Mouse (Mus musculus): Measurements from ENCODE around the gene Lrcol1.

Lrcol1 gene

GRCm38 (mm10) chr5:110344524-110344923, at the start of gene Lrcol1:
Gene Lrcol1 (plus strand): TSS chr5:110344730.
- DNase-seq (ENCODE audit: low read depth, low spot score): no peak

- DNase-seq (ENCODE audit: low read depth, low spot score): no peak
Observed at GRCm38 (mm10) chr5:110296637-110297036, 47.9 kb upstream of the Lrcol1 start.

DNA sequence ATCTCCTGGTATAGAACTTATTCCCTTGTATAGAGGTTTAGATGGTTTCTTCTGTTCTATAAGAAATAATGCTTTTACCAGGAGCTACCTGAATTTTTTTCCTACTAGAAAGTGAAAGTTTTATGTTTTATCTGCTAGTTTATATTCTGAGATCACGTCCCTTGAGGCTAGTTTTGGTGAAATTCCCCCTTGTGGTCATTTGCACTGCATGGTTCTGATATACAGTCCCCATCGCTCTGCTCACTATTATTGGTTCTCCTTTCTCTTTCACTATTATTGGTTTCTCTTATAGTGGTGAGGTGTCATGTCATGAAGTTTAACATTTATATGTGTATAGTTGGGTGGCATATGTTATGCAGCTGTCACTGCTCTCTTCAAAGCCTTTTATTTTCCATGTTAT, 43.9 kb upstream of the Lrcol1 start:
- DNase-seq (ENCODE audit: low read depth, low spot score): no peak

GRCm38 (mm10) chr5:110308861-110309260, 35.7 kb upstream of the Lrcol1 start:
- peak; percentile 33 for DNase-seq (ENCODE audit: low read depth, low spot score)

GRCm38 (mm10) chr5:110313127-110313526, 31.4 kb upstream of the Lrcol1 start:
- DNase-seq (ENCODE audit: low read depth, low spot score): no peak

GRCm38 (mm10) chr5:110330508-110330907, 14.0 kb upstream of the Lrcol1 start:
- DNase-seq (ENCODE audit: low read depth, low spot score): no peak

GRCm38 (mm10) chr5:110338792-110339191, 5.7 kb upstream of the Lrcol1 start:
- no peak for DNase-seq (ENCODE audit: low read depth, low spot score)

DNA sequence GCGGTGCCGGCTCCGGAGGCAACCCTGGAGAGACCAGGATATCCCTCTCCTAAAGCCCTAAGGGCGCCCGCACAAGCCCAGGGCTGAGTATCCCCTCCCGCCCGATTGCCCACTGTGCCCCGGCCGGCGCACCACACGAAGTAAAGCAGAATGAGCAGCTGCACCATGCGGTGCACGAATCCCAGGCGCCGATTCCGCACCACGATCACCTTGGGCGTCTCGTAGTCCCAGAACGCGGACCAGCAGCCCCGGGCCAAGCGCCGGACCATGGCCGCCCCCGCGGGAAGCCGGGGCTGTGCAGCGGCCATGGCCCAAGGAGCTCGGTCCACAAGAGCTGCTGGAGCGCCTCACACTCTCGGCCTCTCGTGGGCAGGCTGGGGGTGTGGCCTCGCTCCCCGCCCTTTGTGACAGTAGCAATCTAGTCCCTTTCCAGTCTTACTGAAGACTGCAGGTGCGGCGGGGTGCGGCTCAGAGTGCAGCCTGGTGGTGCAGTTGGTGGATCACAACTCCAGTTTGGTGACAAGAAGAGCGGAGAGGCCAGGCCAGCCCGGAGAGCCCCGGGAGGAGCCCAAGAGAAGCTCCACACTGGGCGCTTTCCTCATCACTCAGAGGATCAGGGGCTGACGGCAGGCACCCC, 1.8 kb upstream of the Lrcol1 start, which contains the start of gene P2rx2:
Gene P2rx2, minus strand, starts transcription at position 565 of the 637 bp plus-strand sequence.
- DNase-seq (ENCODE audit: low read depth, low spot score): peak; percentile 15

GRCm38 (mm10) chr5:110345553-110345952, 1.0 kb downstream of the Lrcol1 start:
- DNase-seq (ENCODE audit: low read depth, low spot score): no peak

GRCm38 (mm10) chr5:110347006-110347405, 2.5 kb downstream of the Lrcol1 start:
- DNase-seq (ENCODE audit: low read depth, low spot score): no peak

GRCm38 (mm10) chr5:110354716-110355115, 10.2 kb downstream of the Lrcol1 start:
- peak; percentile 40 for DNase-seq (ENCODE audit: low read depth, low spot score)

- peak; percentile 91 for DNase-seq (ENCODE audit: low read depth, low spot score)
Observed at GRCm38 (mm10) chr5:110357531-110358179, 13.1 kb downstream of the Lrcol1 start.

GRCm38 (mm10) chr5:110361465-110361864, 16.9 kb downstream of the Lrcol1 start:
- DNase-seq (ENCODE audit: low read depth, low spot score): no peak

DNA sequence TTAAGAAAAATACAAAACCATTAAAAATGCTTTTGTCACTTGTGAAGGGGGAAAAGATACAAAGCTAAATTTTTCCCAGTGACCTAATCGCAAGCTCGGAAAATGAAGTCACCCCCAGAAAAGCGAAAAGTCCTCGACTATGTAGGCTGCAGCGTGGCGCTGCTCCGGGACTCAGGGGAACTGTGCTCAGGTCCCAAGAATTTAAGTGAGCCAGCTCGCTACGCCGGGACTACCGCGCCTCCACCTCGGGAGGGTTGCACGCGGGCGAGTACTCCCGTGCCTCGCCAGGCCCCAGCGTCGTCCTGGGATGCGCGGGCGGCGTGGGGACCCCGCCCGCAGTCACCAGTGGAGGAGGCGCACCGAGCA, 18.3 kb downstream of the Lrcol1 start:
- DNase-seq (ENCODE audit: low read depth, low spot score): no peak

- peak; percentile 83 for DNase-seq (ENCODE audit: low read depth, low spot score)
Observed at GRCm38 (mm10) chr5:110363179-110363821, 18.8 kb downstream of the Lrcol1 start.

- peak; percentile 34 for DNase-seq (ENCODE audit: low read depth, low spot score)
Observed at GRCm38 (mm10) chr5:110363822-110364545, 19.5 kb downstream of the Lrcol1 start.

DNA sequence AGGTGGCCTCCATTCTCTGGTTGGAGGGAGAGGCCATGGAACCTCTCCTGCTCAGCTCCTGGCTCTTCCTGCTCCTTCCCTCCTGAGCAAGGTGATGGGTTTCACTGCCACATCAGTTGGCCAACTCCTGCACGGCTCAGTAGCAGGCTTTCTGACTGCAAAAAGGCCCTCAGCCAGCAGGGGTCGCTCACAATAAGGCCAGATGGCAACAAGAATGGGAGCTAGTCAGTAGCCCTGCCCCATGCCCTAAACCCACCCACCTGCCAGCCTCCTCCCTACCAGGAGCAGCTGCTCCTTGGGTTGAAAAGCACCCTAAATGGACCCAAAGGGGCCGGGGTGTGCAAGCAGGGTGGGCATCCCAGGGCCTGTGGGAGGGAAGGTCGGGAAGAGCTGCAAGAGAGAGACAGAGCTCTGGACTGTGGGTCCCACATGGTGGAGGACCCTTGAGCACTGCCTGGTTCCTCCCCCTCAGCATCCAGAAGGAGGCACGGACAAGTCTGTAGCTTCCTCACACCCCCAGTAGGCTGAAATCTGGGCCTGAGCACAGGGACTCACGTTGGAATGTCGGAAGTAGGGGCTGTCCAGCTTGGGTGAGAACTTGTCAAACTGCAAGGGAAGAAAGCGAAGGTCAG, 32.4 kb downstream of the Lrcol1 start:
- peak; percentile 85 for DNase-seq (ENCODE audit: low read depth, low spot score)

GRCm38 (mm10) chr5:110378181-110378583, 33.7 kb downstream of the Lrcol1 start:
- DNase-seq (ENCODE audit: low read depth, low spot score): peak; percentile 73

- DNase-seq (ENCODE audit: low read depth, low spot score): no peak
Observed at GRCm38 (mm10) chr5:110379086-110379485, 34.6 kb downstream of the Lrcol1 start.

DNA sequence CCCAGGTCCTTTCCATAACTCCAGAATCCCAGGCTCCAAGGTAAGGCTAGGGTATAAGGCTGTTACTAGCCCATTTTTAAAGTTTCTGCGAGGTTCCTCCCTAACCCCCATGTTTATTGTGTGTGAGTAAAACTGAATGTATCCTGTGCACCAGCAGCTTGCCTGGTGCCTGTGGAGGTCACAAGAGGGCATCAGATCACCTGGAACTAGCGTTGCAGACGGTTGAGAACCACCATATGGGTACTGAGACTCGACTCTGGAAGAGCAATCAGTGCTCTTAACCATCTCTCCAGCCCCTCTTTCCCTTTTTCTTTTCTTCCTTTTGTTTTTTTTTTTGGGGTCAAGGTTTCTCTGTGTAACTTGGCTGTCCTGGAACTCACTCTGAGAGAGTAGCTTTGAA, 35.3 kb downstream of the Lrcol1 start:
- no peak for DNase-seq (ENCODE audit: low read depth, low spot score)

DNA sequence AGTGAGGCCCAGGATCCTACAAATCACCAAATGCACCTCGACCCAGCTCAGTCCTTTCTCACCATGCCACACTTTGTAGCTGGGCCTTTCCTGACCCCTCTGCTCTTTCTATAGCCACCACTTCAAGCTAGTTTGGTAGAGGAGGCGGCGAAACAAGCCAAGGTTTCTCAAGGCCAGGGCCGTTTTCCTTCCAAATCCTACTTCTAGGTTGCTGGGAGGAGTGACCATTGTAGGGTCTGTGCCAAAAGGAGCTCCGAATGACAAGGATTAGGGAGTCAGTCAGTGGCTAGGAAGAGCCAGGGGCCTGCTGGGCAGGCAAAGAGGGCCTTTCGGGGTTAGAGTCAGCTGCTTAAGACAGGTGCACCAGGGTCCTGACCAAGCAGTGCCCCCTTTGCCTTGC, 40.0 kb downstream of the Lrcol1 start:
- DNase-seq (ENCODE audit: low read depth, low spot score): peak; percentile 36

DNA sequence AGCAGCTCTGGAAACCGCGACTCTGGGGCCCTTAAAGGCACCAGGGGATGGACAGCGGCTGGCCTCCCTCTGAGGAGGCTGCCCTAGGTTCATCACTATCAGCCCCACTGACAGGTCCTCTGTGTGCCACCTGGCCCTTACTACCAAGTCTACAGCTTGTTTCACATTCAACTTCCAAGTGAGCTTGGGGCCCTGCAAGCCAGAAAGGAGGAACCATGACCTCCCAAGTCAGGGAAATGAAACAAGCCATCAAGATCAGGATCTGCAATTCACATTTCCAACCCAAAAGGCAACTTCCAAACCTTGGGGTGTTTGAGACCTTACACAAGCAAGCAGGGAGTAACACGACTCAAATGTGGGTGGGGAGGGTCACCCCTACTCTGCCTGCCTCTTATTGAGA, 40.7 kb downstream of the Lrcol1 start:
- no peak for DNase-seq (ENCODE audit: low read depth, low spot score)

All from brain, adult 2 months (tissue).